Mouse (Mus musculus) forebrain, embryonic 16.5 days (tissue): ENCODE results near the gene Irf4. TPM values are rescaled to one million over a fixed set of nuclear protein-coding genes. Genes with fewer than 3 reads are reported as not detected.

Experiments used
- ATAC-seq: fragments of 200-750 bp; cut with Nextera tagmentation; 2 replicates; pipeline ENCODE4 v1.8.0; 2017; ENCODE audit warnings: mild to moderate bottlenecking, moderate library complexity
- H3K27ac ChIP-seq: fragments of 300-500 bp; sonication (generic); 2 replicates; pipeline ENCODE4 v1.5.1; 2014; ENCODE audit warnings: low read length, control low read depth
- H3K27me3 ChIP-seq: fragments of 300-500 bp; sonication (generic); replicated peaks from 2 replicates; pipeline ENCODE4 v1.6.1; 2014; ENCODE audit warnings: low read length; ENCODE audit not compliant: control insufficient read depth, insufficient read depth
- H3K36me3 ChIP-seq: fragments of 300-500 bp; sonication (generic); 2 replicates; pipeline ENCODE4 v1.6.1; 2014; ENCODE audit not compliant: control insufficient read depth, insufficient read depth
- H3K4me1 ChIP-seq: fragments of 300-500 bp; sonication (generic); replicated peaks from 2 replicates; pipeline ENCODE4 v1.6.1; 2014; ENCODE audit warnings: low read length; ENCODE audit not compliant: control insufficient read depth, insufficient read depth
- H3K4me2 ChIP-seq: fragments of 300-500 bp; sonication (generic); 2 replicates; pipeline ENCODE4 v1.6.1; 2014; ENCODE audit warnings: mild to moderate bottlenecking, low read length, control low read depth
- H3K4me3 ChIP-seq: fragments of 300-500 bp; sonication (generic); replicated peaks from 2 replicates; pipeline ENCODE4 v1.5.1; 2014; ENCODE audit warnings: mild to moderate bottlenecking, low read length, control low read depth
- H3K9ac ChIP-seq: fragments of 300-500 bp; sonication (generic); replicated peaks from 2 replicates; pipeline ENCODE4 v1.6.1; 2014; ENCODE audit warnings: low read depth, low read length, control low read depth
- H3K9me3 ChIP-seq: fragments of 300-500 bp; sonication (generic); 2 replicates; pipeline ENCODE4 v1.6.1; 2016; ENCODE audit warnings: low read length; ENCODE audit not compliant: control insufficient read depth
- WGBS: fragments of 180-500 bp; shearing (Covaris S2); extraction: QIAGEN DNeasy Blood & Tissue Kit; methylation state at CpG from one replicate; pipeline ENCODE4 v1.1.7; 2014; 5-methylcytosine and 5-hydroxymethylcytosine counted together
- polyA plus RNA-seq: library from polyadenylated mRNA; unstranded; fragments of >200 nt; fragmentation: Nextera tagmentation; extraction: Ambion mirVana; gene quantifications from 2 replicates; pipeline ENCODE4 v1.2.1, GENCODE M21; 2015

The Irf4 gene
- polyA plus RNA-seq, 1 experiment from 2014 or later = 0.06 TPM

DNA sequence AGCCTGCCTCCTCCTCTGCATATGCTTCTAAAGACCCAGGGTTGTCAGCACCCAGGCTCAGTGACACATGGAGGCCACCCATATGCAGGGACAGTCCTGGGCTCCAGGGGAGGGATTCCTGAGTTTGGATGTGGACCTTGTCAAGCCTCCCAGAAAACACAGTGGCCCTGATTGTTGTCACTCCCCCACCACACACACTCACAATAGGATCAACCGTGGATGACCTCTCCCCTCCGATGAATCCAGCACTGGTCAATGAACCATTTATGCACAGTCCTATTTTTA is 38.0 kb downstream of the Irf4 start:
- ATAC-seq = peak; percentile 41; the same call in 1 of the 2 replicates
- Histone ChIP-seq H3K4me1 (no peaks in the 10 kb centered on the region), H3K36me3 (no peaks in the 10 kb centered on the region), H3K9me3 (no peaks in the 10 kb centered on the region), H3K4me3 (no peak overlapping the region), H3K4me2 (no peak overlapping the region), H3K27ac (no peak overlapping the region), H3K9ac (no peak overlapping the region), H3K27me3 (no peaks in the 10 kb centered on the region)
- WGBS = 67% methylated on average over 2 of the region's 2 CpGs

DNA sequence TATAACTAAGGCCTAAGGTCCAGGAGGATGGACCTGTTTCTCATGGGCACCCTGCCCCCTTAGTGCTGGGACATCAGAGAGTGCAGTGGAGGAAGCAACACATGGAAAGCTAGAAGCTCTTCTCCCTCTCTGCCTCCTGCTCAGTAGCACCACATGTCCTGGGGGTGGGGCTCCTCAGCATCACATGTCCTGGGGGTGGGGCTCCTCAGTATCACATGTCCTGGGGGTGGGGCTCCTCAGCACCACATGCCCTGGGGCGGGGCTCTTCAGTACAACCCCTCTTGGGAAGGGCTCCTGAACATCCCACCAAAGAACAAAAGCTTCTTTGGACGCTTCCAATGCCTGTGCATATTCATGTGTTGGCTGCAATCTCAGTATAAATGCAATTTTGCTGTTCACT is 38.5 kb downstream of the Irf4 start:
- no peak overlapping the region for H3K4me3 ChIP-seq
- ATAC-seq = no peak
- H3K27me3 ChIP-seq = no peaks in the 10 kb centered on the region
- no peaks in the 10 kb centered on the region for H3K36me3 ChIP-seq
- H3K9me3 ChIP-seq = no peaks in the 10 kb centered on the region
- no peak overlapping the region for H3K9ac ChIP-seq
- H3K4me1 ChIP-seq = no peaks in the 10 kb centered on the region
- H3K27ac ChIP-seq = no peak overlapping the region
- WGBS = 70% methylated on average over 2 of the region's 2 CpGs
- no peak overlapping the region for H3K4me2 ChIP-seq

DNA sequence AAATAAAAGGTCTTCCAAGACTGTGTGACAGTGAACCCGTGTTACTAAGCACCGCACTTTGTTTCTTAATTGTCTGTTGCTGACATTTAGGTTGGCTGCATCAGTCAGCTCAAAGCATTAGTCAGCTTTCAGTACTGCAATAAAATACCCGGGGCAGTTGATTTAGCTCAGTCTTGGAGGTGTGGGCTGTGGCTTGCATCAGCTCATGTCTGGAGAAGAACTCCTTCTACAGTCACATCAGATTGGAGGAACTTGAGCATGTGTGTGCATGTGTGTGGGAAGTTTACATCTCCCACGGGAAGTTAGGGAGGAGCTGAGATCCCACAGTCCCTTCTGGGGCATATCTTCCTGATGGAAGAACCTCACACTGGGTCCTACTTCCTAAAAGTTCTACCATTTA is 38.9 kb downstream of the Irf4 start:
- no peak overlapping the region for H3K4me2 ChIP-seq
- no peak overlapping the region for H3K4me3 ChIP-seq
- 87% methylated on average over 4 of the region's 4 CpGs for WGBS
- H3K27ac ChIP-seq = no peak overlapping the region
- no peaks in the 10 kb centered on the region for H3K27me3 ChIP-seq
- no peaks in the 10 kb centered on the region for H3K4me1 ChIP-seq
- no peak overlapping the region for H3K9ac ChIP-seq
- no peaks in the 10 kb centered on the region for H3K36me3 ChIP-seq
- H3K9me3 ChIP-seq = no peaks in the 10 kb centered on the region
- no peak for ATAC-seq

DNA sequence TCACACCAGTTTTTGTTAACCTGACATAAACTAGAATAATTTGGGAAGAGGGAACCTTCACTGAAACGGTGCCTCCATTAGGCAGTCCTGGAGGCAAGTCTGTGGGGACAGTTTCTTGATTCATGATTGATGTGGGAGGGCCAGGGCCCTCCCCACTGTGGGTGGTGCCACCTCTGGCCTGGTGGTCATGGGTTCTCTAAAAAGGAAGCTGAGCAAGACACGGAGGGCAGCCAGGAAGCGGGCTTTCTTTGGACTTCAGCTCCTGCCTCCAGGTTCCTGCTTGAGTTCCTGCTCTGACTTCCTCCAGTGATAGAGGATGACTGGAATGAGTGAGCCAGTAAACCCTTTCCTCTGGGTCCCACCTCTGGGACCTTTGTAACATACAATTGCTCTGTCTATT is 39.4 kb downstream of the Irf4 start:
- H3K27me3 ChIP-seq = no peaks in the 10 kb centered on the region
- H3K9ac ChIP-seq = no peak overlapping the region
- no peak overlapping the region for H3K4me2 ChIP-seq
- H3K27ac ChIP-seq = no peak overlapping the region
- no peak overlapping the region for H3K4me3 ChIP-seq
- H3K36me3 ChIP-seq = no peaks in the 10 kb centered on the region
- no peak for ATAC-seq
- 80% methylated on average over 3 of the region's 3 CpGs for WGBS
- H3K4me1 ChIP-seq = no peaks in the 10 kb centered on the region
- H3K9me3 ChIP-seq = no peaks in the 10 kb centered on the region

DNA sequence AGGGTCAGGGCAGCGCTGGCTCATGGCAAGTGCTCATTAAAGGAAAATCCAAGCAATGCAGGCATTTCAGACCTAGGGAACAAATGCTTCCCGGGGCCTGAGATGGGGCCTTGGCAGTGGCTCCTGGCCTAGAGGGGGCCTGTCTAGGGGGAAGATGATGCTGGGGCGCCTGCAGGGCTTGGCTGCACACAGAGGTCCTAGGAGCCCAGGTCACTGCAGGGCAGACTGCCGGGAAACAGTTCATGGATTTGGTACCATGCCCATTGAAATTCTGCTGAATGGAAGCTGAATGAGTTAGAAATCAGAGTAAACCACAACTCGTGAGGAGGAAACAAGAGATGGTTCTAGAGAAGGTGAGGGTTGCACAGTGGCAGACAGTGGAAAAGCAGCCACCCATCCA is 41.0 kb downstream of the Irf4 start:
- H3K36me3 ChIP-seq = no peaks in the 10 kb centered on the region
- WGBS = 58% methylated on average over 5 of the region's 5 CpGs
- no peak for ATAC-seq
- no peaks in the 10 kb centered on the region for H3K4me1 ChIP-seq
- H3K27me3 ChIP-seq = no peaks in the 10 kb centered on the region
- no peak overlapping the region for H3K27ac ChIP-seq
- no peak overlapping the region for H3K9ac ChIP-seq
- no peak overlapping the region for H3K4me2 ChIP-seq
- H3K9me3 ChIP-seq = no peaks in the 10 kb centered on the region
- no peak overlapping the region for H3K4me3 ChIP-seq

DNA sequence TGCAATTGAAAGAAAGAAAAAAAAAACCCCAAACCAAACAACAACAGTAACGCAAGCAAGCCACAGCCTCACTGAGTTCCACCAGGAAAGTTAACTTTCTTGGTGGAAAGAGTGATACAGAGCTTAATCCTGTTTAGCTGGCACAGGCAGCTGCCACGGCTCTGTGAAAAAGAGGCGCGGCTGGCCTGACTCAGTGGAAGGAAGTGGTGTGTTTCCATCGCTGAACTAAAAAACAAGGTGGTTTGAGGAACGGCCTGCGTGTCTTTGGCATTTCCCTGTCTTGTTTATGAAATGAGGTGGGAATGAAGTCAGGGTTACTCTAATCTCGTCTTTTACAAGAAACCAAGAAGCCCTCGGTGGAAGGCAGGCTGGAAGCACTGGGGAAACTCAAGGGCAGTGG is 43.3 kb downstream of the Irf4 start:
- H3K4me2 ChIP-seq = no peak overlapping the region
- H3K9me3 ChIP-seq = no peaks in the 10 kb centered on the region
- H3K27ac ChIP-seq = no peak overlapping the region
- no peak for ATAC-seq
- no peaks in the 10 kb centered on the region for H3K36me3 ChIP-seq
- no peak overlapping the region for H3K4me3 ChIP-seq
- no peaks in the 10 kb centered on the region for H3K27me3 ChIP-seq
- WGBS = 82% methylated on average over 9 of the region's 9 CpGs
- no peak overlapping the region for H3K9ac ChIP-seq
- no peaks in the 10 kb centered on the region for H3K4me1 ChIP-seq

DNA sequence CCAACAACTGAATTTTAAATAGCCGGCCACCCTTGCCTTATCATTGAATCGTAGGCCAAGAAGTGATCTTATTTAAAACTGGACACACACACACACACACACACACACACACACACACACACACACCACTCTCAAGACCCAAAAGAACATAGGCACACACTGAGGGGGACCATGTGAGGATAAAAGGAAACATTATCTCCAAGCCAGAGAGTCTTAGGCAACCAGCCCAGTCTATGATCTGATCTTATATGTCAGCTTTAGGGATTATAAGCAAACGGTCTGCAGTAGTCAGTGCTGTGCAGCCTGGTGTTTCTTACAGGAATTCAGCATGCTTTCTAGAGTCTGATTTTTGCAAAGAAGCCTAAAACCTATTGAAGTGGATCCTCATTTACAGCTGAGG is 43.7 kb downstream of the Irf4 start:
- WGBS = 69% methylated on average over 3 of the region's 3 CpGs
- no peak for ATAC-seq

DNA sequence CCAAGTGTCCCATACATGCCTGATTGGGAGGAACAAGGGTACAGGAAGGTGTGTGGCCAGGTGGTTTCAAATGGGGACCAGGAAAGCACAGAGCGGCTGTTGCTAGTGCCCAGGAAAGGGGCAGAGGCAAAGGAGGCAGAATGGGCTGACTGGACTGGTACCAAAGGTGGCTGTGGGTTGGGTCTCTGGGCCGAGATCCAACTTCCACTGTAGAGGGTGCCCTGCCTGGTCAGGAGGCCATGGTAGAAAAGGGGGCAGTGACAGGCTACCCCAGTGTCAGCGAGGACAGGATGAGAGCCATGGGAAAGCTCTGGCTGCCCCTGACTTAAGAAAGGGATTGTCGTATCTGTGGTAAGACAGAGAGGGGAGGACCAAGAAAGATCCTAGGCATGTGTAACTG is 44.2 kb downstream of the Irf4 start:
- Histone ChIP-seq H3K4me1 (no peaks in the 10 kb centered on the region), H3K4me2 (no peak overlapping the region), H3K27me3 (no peaks in the 10 kb centered on the region), H3K27ac (no peak overlapping the region), H3K36me3 (no peaks in the 10 kb centered on the region), H3K9ac (no peak overlapping the region), H3K4me3 (no peak overlapping the region), H3K9me3 (no peaks in the 10 kb centered on the region)
- no peak for ATAC-seq
- 88% methylated on average over 4 of the region's 4 CpGs for WGBS

More for the DNA sequence above, 43.7 kb downstream of the Irf4 start:
- no peaks in the 10 kb centered on the region for H3K9me3 ChIP-seq
- H3K4me2 ChIP-seq = no peak overlapping the region
- H3K4me3 ChIP-seq = no peak overlapping the region
- H3K36me3 ChIP-seq = no peaks in the 10 kb centered on the region
- no peak overlapping the region for H3K27ac ChIP-seq
- no peaks in the 10 kb centered on the region for H3K4me1 ChIP-seq
- H3K27me3 ChIP-seq = no peaks in the 10 kb centered on the region
- no peak overlapping the region for H3K9ac ChIP-seq

DNA sequence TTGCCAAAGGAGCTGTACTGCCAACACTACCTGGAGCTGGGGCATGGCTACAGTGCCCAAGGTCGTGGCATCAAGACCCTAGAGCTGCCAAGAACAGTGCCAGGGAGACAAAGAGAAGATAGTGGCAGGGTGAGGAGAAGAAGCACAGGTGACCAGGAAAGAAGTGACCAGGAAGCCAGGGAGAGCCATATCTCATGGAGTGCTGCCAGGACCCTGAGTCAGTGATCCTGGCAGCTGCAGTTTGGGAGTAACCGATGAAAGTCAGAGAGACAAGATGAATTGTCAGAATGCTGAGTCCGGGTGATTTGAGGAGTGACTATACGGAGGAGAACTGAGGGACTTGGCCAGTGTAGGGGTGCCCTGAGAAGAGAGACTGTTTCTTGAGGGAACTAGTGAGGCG is 44.6 kb downstream of the Irf4 start:
- no peak for ATAC-seq
- H3K9ac ChIP-seq = no peak overlapping the region
- no peak overlapping the region for H3K27ac ChIP-seq
- no peaks in the 10 kb centered on the region for H3K9me3 ChIP-seq
- no peaks in the 10 kb centered on the region for H3K4me1 ChIP-seq
- no peak overlapping the region for H3K4me2 ChIP-seq
- WGBS = 87% methylated on average over 5 of the region's 5 CpGs
- H3K36me3 ChIP-seq = no peaks in the 10 kb centered on the region
- no peak overlapping the region for H3K4me3 ChIP-seq
- H3K27me3 ChIP-seq = no peaks in the 10 kb centered on the region

DNA sequence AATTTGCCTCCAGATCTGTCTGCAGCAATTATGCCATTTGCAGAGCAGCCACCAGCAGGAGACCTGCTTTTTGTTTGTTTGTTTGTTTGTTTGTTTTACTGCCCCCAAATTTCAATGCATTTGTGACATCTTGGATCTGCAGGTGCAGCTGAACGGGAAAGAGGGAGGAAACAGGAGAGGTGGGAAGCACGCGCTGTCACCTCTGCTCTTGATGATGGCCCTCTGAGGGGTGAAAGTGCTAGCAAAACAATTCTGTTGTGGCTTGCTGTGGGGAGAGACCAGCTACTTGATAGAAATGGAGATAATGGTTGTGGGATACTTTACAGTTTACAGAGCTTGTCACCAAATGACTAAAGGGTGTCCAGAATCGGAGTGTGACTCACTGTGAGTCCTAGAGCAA is 46.9 kb downstream of the Irf4 start:
- Histone ChIP-seq H3K9ac (no peak overlapping the region), H3K4me3 (no peak overlapping the region), H3K36me3 (no peaks in the 10 kb centered on the region), H3K4me1 (no peaks in the 10 kb centered on the region), H3K9me3 (no peaks in the 10 kb centered on the region), H3K4me2 (no peak overlapping the region), H3K27me3 (no peaks in the 10 kb centered on the region), H3K27ac (no peak overlapping the region)
- 93% methylated on average over 4 of the region's 4 CpGs for WGBS
- no peak for ATAC-seq
